Mouse (Mus musculus): ENCODE results near the gene Med6. TPM values are rescaled to one million over a fixed set of nuclear protein-coding genes. Genes with fewer than 3 reads are reported as not detected.

Gene Med6
- 0.85 and 2.2 TPM in 2 replicates for polyA plus RNA-seq (2012)

DNA sequence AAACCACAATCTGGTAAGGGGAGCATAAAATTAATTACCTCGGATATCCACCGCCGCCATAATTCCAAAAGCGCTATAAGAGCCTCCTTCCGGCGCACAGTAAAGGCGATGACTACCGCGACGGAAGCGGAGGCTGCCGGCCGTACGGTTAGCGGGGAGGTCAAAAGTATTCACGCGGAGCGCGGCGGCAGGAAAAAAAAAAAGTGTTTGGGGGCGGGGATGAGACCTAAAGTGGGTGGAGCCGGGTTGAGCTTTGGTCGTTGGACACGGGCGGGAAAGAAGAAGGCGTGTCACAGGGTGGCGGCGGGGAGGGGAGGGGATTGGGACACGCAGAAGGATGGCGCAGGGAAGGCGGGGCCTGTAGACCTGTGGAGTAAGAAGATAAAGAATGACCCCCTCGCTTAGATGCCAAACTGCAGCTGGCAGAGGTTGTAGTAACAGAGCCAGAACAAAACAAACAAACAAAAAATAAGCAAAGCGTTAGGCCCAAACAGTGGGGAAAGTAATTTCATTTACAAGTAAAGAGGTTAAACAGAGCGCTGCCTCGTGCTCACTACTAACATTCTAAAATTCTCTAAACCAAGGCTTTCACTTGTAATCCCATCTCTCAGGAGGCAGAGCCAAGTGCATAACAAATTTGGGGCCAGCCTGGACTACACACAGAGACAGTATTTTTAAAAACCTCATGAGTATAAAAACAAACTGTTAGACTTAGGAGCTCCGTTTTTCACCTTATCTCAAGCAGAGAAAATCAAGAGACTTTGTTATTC is at the start of gene Med6:
TSS of gene Med6 (minus strand) at position 107 of the 770 bp plus-strand sequence.

DNA sequence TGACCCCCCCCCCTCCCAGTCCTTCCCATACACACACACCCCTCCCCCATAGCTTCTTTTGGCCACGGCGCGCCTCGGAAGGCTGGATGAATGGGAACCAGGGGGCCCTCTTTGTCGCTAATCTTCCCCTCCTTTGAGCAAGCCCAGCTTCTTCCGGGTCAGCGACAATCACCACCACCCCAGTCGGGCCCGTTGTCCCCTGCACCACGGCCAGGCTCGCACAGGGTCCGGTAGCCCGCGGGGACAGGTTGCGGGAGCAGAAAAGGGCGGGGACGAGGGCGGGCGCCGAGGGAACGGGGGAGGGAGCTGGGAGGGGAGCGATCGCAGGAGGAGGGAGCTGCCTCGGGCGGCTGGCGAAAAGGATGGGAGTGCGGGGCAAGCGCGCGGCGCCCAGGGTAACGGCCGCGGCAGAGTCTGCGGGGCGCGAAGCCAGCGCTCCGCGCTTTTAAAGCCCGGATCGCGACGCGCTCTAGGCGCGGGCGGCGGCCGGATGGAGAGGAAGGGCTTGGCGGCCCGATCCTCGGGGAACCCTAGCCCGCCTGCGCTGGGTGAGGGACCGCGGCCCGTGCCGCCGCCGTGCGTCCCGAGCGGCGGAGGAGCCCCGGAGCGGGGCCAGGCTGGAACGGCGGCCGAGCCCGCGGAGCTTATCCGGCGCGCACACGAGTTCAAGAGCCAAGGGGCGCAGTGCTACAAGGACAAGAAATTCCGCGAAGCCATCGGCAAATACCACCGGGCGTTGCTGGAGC is 36.3 kb upstream of the Med6 start, which contains the start of gene Ttc9:
TSS of gene Ttc9 (plus strand) at position 335 of the 746 bp plus-strand sequence.

DNA sequence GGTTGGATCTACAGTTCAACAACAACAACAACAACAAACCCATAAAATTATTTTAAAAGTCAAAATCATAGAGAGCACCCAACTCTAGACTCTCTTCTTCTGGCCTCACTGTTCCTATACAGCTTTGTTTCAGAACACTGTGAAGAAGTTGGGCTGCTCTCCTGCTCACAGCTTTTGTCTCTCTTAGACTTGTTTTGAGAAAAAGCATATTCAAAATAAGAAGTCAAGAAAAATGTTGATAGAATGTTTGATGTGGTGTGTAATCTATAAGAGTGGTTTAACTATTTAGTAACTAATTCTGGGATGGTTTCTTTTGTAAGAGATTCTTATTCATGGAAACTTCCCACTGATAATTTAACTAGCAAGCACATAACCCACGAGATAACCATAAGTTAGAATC is 26.4 kb downstream of the Med6 start, which contains the start of gene Adam21:
TSS of gene Adam21 (minus strand) at position 101 of the 400 bp plus-strand sequence.

DNA sequence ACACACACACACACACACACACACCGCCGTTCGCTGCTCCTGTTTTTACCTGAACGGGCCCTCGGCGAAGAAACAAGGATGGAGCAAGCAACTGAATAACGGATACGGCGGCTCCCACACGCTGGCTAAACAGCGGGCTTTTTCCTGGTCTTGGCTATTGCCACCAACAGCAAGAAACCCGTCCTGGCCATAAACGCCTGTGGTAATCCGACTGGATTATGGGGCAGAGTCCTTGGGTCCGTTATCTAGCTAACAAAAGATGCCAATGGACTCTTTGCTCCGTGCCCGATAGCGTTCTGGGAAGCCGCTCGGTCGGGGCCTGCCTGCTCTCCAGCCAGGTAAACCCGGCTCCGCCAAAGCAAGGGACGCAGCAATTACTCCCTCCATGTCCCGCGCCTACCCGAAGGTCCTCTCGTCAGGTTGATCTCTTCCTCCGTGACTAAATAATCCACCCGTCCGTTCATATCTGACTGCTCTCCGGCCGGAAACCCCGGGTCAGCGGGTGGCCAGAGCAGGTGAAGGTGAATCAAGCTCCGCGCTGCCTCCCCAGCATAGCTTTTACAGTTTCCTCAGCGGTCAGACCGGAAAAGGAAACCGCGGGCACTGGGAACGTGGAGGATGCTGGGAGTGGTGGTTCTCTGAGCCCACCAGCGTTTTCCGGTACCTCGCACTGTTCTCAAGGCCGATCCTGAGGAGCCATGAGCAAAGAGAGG is 62.3 kb downstream of the Med6 start, which contains the start of the genes Gm20498 and Synj2bp:
TSS of gene Gm20498 (minus strand) at position 590 of the 713 bp plus-strand sequence.
TSS of gene Synj2bp (minus strand) at position 596 of the 713 bp plus-strand sequence.

Other genes starting within 250 kb of the Med6 start
- gene Gm4787, start 215.5 kb downstream of the Med6 start, polyA plus RNA-seq (2012) = 0.04 TPM in 1 of 2 replicates, not detected in the other
- gene Adam4, start 173.1 kb downstream of the Med6 start, polyA plus RNA-seq (2012) = 0.02 TPM in 1 of 2 replicates, not detected in the other
- 33.7 and 49.7 TPM in 2 replicates for gene Cox16, start 109.9 kb downstream of the Med6 start, polyA plus RNA-seq (2012)
- 47.0 and 47.9 TPM in 2 replicates for gene Gm20498, start 62.1 kb downstream of the Med6 start, polyA plus RNA-seq (2012)
- gene Synj2bp, start 62.1 kb downstream of the Med6 start, polyA plus RNA-seq (2012) = 1.4 and 1.5 TPM in 2 replicates
- 0.04 TPM in 1 of 2 replicates, not detected in the other for gene Adam21, start 26.5 kb downstream of the Med6 start, polyA plus RNA-seq (2012)
- gene Ttc9, start 36.2 kb upstream of the Med6 start, polyA plus RNA-seq (2012) = not detected in 2 replicates
- gene Map3k9, start 186.2 kb upstream of the Med6 start, polyA plus RNA-seq (2012) = 1.9 and 2.5 TPM in 2 replicates